Mouse (Mus musculus) liver, embryonic 14.5 days (tissue): ENCODE data around the gene Rtl6.

Source experiments
- CTCF ChIP-seq: IDR thresholded peaks from 2 replicates; pipeline ENCODE4 v1.5.1; 2016; ENCODE audit warnings: antibody characterized with exemption, low read depth, control low read depth
- EP300 ChIP-seq: IDR thresholded peaks from 2 replicates; pipeline ENCODE4 v1.6.1; 2016; ENCODE audit warnings: antibody characterized with exemption, low read depth

DNA sequence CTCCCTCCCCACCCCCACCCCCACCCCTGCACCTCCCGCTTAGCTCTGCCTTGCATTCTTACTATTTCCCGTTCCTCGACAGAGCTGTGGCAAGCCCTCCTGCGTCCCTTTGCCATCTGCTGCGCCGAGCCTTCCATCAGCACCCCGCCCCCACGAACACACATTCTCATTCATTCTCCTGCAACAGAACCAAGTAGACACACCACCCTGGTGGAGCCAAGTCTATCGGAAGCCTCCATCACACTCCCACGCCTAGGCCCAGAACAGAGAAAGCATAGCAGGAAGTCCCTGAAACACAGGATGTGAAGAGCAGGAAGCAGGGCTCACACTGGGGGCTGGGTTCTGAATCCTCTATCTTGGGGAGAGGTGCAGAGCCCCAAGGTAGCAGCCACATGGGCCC lies 51.6 kb downstream of the Rtl6 start:
- no peak for TF ChIP-seq EP300
- TF ChIP-seq CTCF, result no peak
